Mouse (Mus musculus) testis, adult 2 months (tissue): ENCODE measurements around the gene Stra6.

ENCODE experiments used
- CTCF ChIP-seq: fragments of 200-500 bp; IDR thresholded peaks from 2 replicates; pipeline ENCODE4 v1.5.1; 2012; ENCODE audit warnings: low read depth, mild to moderate bottlenecking, inconsistent platforms, low read length, moderate library complexity; ENCODE audit not compliant: control insufficient read depth, insufficient read depth, insufficient replicate concordance
- POLR2A ChIP-seq: fragments of 200-500 bp; IDR thresholded peaks from 2 replicates; pipeline ENCODE4 v1.6.1; 2012; ENCODE audit warnings: low read depth, mild to moderate bottlenecking, inconsistent platforms, low read length, moderate library complexity; ENCODE audit not compliant: control insufficient read depth

GRCm38 (mm10) chr9:58148806-58149205 lies 85.2 kb downstream of the Stra6 start:
- TF ChIP-seq CTCF (no peak), POLR2A (no peak)
